Mouse (Mus musculus) heart, postnatal 4 days (tissue): ENCODE results near the gene Mfng. TPM values are rescaled to one million over a fixed set of nuclear protein-coding genes. Genes with fewer than 3 reads are reported as not detected.

Source experiments
- DNase-seq: peaks from one replicate; pipeline ENCODE4 v3.0.0; 2021
- total RNA-seq, 2 experiments: library from RNA; stranded (reverse); gene quantifications; 2 replicates each; pipeline ENCODE4 v1.2.3; 2021

Gene Mfng
- total RNA-seq, 2 experiments from 2014 or later: 17.6 to 18.1 TPM

DNA sequence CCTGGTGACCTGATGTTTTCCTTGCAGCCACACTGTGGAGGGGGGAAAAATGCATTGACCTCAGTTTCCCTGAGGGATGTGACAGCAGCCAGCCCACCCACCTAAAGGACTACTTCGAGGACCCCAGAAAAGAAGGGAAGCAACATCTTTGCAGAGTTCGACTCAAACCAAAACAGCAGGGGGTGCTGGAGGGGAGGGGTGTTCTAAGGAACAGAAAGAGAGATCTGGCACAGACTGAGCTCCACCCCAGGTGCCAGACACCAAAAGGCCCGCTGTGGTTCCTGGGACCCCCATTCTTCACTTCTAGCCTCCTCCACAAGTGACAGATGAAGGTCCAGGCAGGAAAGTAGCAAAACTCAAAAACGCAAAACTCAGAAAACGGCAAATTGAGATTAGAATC lies 57.4 kb downstream of the Mfng start:
- DNase-seq: no peak

DNA sequence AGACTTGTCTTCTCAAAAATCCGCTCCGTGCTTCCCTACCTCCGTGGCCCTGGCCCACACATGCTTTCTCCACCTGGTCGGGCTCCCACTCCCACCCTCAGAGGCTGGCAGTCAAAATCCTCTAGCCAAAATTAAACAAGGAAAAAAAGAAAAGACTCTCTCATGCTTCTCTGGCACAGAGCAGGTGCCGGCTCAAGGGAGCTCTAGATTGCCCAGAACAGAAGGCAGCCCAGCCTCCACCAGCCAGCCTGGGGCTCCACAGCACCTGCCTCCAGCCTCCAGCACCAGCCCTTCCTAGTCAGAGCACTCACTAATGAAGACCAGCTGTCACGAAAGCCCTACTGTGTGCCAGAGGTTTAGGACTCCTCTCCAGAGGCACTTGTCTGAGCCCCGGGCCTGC lies 59.5 kb downstream of the Mfng start:
- DNase-seq: no peak

DNA sequence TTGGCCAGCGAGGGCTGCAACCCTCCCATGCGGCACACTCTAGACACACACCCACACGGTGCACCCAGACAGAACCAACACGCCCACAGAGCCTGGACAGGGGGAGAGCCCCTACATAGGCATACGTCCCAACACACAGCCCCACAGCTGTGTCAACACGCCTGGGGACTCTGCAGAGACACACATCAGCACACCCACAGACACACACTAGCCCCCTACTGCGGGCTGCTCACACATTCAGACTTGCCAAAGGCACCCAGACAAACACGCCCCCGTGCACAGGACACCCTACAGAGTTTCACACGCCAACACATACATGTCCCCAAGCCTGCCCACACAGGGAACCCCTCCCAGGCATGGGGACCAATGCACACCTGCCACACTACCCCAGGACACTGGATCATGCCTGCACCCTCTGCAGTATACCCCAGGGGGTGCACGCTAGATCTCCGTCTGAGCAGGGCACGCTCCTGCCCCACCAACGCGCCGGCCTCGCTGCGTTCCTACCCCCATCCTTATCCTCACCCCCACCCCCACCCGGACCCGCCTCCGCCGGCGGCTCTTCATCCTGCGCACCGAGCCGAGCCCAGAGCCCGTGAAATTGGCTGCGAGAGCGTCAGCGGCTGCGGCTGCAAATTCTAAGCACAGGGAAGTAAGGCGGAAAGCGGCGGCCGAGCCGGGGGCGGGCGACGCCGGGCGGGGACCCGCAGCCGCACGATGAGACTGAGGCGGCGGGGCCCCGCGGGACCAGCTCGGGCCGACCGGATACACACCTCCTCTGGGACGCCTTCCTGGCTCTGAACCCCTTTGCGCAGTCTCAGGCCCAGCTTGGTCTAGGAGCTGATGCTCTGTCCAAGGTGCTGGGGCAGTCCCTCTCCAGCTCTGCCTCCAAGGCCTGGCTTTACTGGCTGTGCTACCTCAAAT lies 60.7 kb downstream of the Mfng start:
- peak; percentile 47 for DNase-seq

DNA sequence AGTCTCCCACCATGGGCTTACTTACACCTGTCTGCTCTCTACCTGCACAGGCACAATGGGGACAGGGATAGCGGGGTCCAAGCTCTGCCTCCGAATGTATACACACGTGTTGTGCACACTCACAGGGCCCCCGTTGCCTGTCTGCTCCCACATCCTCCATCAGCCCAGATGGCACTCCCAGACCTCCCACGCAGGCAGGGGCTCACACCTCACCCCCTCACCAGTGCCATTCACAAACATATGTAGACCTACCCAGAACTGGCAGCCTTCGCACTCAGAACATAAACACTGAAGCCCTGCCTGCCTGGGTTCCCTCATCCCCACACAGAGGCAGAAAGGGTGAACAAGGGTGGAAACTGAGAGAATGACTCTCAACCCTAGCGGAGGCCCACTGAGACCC lies 61.3 kb downstream of the Mfng start:
- DNase-seq: no peak

DNA sequence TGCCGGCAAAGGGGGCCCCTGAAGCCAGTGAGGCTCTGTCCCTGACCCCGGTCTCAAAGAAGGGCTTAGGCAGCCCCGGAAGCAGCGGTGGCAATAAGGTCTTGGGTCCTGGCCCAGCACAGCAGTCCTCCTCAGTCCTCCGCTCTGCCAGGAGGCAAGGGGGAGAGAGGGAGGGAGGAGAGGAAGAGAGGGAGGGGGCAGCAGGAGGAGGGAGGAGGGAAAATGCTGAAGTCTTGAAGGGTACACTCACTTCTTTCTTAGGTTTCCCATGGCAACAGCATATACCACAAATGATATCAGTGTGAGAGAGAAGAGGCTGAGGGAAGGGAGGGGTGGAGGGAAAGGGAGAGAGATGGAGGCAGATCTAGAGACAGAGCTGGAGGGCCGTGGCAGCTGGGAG lies 62.6 kb downstream of the Mfng start:
- no peak for DNase-seq

DNA sequence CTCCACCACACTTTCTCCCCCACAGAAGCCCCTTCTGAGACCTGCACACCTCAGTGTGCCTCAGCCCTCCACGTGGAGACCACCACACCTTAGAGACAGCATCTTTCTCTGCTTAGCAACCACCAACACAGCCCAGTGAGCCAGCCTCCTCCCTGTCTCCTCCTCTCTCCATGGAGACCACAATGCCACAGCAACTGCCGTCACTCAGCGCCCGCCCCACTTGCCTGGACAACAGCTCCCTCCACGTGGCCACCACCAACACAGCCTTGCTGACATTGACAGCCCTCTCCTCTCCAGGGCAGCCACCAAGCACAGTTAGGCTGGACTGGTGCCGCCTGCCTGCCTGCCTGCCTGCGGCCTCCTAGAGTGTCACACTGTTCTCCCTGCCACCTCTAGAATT lies 63.5 kb downstream of the Mfng start:
- DNase-seq: peak; percentile 38

DNA sequence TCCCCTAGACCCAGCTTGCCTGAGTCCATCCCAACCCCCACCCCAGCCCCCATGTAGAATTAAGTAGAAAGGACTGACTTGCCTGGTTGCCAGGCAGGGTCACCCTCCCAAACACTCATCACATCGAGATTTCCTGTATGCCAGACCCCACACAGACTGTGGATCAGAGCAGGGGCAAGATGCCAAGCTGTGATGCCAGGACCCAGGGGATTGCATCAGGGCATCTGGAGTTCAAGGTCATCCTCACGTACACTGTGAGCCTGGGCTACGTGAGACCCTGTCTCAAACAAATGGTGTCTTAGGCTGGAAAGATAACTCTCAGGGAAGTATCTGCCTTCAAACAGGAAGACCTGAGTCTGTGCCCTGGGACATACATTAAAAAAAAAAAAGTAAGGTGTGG lies 66.6 kb downstream of the Mfng start:
- DNase-seq: no peak

Other genes with a start within 250 kb of the Mfng start
- 10 to 100 TPM; 63.6 to 64.5 TPM for gene C1qtnf6, start 242.1 kb downstream of the Mfng start, total RNA-seq
- gene Sstr3, start 228.8 kb downstream of the Mfng start, total RNA-seq: under 1 TPM; 0.07 TPM
- gene Rac2, start 200.7 kb downstream of the Mfng start, total RNA-seq: 1 to 10 TPM; 2.1 to 2.6 TPM
- gene Cyth4, start 176.4 kb downstream of the Mfng start, total RNA-seq: 1 to 10 TPM; 4.2 to 5.6 TPM
- gene Elfn2, start 54.7 kb downstream of the Mfng start, total RNA-seq: 1 to 10 TPM in 1 of 2 experiments, under 1 TPM in 1; 0.95 to 1.3 TPM
- 10 to 100 TPM; 15.9 to 18.8 TPM for gene Card10, start 29.6 kb upstream of the Mfng start, total RNA-seq
- gene Cdc42ep1, start 69.1 kb upstream of the Mfng start, total RNA-seq: 10 to 100 TPM; 55.3 to 59.9 TPM
- gene Lgals2, start 82.1 kb upstream of the Mfng start, total RNA-seq: not detected
- 10 to 100 TPM; 47.1 to 47.6 TPM for gene Gga1, start 103.7 kb upstream of the Mfng start, total RNA-seq
- under 1 TPM in 1 of 2 experiments, not detected in 1; 0.29 TPM for gene Gm49510, start 126.2 kb upstream of the Mfng start, total RNA-seq
- gene Sh3bp1, start 126.3 kb upstream of the Mfng start, total RNA-seq: 10 to 100 TPM in 1 of 2 experiments, 1 to 10 TPM in 1; 7.7 to 11.1 TPM
- gene Pdxp, start 140.4 kb upstream of the Mfng start, total RNA-seq: 1 to 10 TPM; 9.3 to 9.4 TPM
- gene Lgals1, start 153.2 kb upstream of the Mfng start, total RNA-seq: 100 to 1,000 TPM; 465 to 471 TPM
- gene Nol12, start 161.5 kb upstream of the Mfng start, total RNA-seq: 10 to 100 TPM; 20.2 to 22.6 TPM
- gene Triobp, start 174.2 kb upstream of the Mfng start, total RNA-seq: 10 to 100 TPM; 59.0 to 68.2 TPM